ENCODE assay signal across 15 mouse cellular contexts in the genomic region with DNA sequence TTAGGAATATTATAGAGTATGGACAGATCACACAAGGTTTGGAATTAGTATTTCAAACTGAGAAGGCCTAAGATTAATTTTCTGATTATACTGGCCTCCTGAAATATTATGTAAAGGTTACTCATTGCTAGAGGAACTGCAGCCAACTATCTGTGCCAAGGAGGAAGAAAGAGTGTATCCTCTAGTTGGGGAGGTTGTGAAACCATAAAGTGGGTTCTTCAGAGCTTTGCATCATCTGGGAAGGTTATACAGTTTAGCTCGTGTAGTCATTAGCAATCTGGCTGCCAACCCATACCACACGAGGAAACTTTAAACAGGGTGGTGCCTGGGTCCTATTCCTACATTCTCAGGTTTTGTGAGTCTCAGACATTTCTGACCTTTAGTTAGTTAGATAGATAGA.
"Had no signal": no experiment of that assay in that cellular context is flagged by ENCODE, and none has a peak within 500 bp of the region (broad histone marks: within the 10 kb centered on the region; RNA-seq: fewer than 3 reads in every experiment).

No protein-coding gene starts in this region.

- H3K27me3 ChIP-seq: liver, embryonic 12.5 days; lung, embryonic 15.5 days; megakaryocyte, embryonic 14.5 days; midbrain, embryonic 12.5 days; neural tube, embryonic 12.5 days; stomach, embryonic 15.5 days had no signal

- H3K27ac ChIP-seq: liver, embryonic 12.5 days; liver, embryonic 14.5 days; lung, embryonic 15.5 days; macrophage; midbrain, embryonic 12.5 days; neural tube, embryonic 12.5 days; stomach, embryonic 15.5 days; stomach, postnatal 0 days had no signal

- H3K4me2 ChIP-seq: liver, embryonic 12.5 days; lung, embryonic 15.5 days; midbrain, embryonic 12.5 days; neural tube, embryonic 12.5 days; stomach, embryonic 15.5 days had no signal

- H3K36me3 ChIP-seq: liver, embryonic 12.5 days; lung, embryonic 15.5 days; midbrain, embryonic 12.5 days; neural tube, embryonic 12.5 days; stomach, embryonic 15.5 days had no signal

- ATAC-seq: liver, embryonic 12.5 days; midbrain, embryonic 16.5 days had no signal

- H3K9me3 ChIP-seq: liver, embryonic 12.5 days; lung, embryonic 15.5 days; midbrain, embryonic 12.5 days; neural tube, embryonic 12.5 days; stomach, embryonic 15.5 days had no signal

- H3K4me3 ChIP-seq: liver, embryonic 12.5 days; lung, embryonic 15.5 days; megakaryocyte, embryonic 14.5 days; midbrain, embryonic 12.5 days; neural tube, embryonic 12.5 days; stomach, embryonic 15.5 days had no signal

- DNase-seq: midbrain, embryonic 14.5 days; right cerebral cortex, postnatal 14 days; thymus, adult 2 months; thymus, postnatal 25 days; thymus, postnatal 4 days had no signal

- H3K9ac ChIP-seq: liver, embryonic 12.5 days; liver, embryonic 14.5 days; lung, embryonic 15.5 days; midbrain, embryonic 12.5 days; neural tube, embryonic 12.5 days; stomach, embryonic 15.5 days had no signal

- H3K4me1 ChIP-seq: liver, embryonic 12.5 days; lung, embryonic 15.5 days; megakaryocyte, embryonic 14.5 days; midbrain, embryonic 12.5 days; neural tube, embryonic 12.5 days; stomach, embryonic 15.5 days had no signal
